Mouse (Mus musculus): Measurements from ENCODE around the gene Cplane1. TPM values are rescaled to one million over a fixed set of nuclear protein-coding genes. Genes with fewer than 3 reads are reported as not detected.
"Not testable (repeated sequence)": the region's sequence is repeated elsewhere in the genome, so short reads cannot be mapped to it uniquely, and the experiment has no call there.

The Cplane1 gene
- polyA plus RNA-seq, 2 experiments, result 0.54 to 0.70 TPM

DNA sequence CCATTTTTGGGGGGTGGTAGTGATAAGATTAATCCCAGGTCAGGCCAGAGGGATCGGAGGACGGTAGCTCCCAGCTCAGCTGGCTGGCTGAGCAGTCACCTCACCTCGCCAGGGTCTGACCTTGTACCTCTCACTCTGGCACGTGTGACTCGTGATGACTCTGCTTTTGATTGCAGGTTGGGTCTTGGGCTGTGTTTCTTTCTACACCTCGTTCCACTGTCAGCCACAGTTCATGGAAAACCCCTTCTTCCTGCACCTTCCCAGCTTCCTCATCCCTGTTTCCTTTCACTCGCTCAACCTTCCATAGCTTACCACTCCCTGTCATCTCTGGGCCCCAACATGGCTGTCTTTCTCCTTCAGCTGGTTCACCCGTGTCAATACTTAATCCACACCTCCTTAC is 103.0 kb downstream of the Cplane1 start:
- WGBS (ENCODE audit: insufficient replicate concordance), result 63% methylated on average over 8 of the region's 8 CpGs
- TF ChIP-seq EP300 (IDR thresholded peaks at IDR 0.05; ENCODE audit: low read depth) (no peak), CTCF (IDR thresholded peaks at IDR 0.05; ENCODE audit: low read depth) (no peak)
- DNase-seq (ENCODE audit: low read depth in 3 of 3, low spot score in 3 of 3), result no peak

DNA sequence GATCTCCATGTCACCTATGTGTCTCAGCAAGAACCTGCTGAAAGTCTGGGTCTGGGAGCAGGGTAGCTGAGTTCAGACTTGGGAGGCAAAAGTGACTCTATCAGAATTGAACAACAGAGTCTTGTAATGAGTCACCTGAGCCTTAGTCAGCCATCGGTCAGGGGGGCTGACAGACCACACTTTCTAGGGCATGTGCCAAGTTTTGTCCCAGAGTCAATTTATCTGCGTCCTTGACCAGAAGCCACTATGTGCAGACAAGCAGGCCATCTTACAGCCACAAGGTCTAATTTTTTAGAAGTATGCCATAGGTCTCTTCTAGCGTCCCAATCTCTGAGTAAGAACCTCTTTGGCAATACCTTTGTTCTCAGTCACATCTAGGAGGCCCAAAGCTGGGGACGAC is 109.0 kb downstream of the Cplane1 start:
- H3K36me3 ChIP-seq (replicated peaks; ENCODE audit: control insufficient read depth, insufficient read depth, low read depth), result not testable (repeated sequence)
- 79% methylated on average over 4 of the region's 4 CpGs for WGBS (ENCODE audit: insufficient replicate concordance)

More for the DNA sequence above, 103.0 kb downstream of the Cplane1 start:
- no peak overlapping the region for H3K9ac ChIP-seq (replicated peaks)
- H3K9me3 ChIP-seq (ENCODE audit: control insufficient read depth, low read length), result no peaks in the 10 kb centered on the region
- H3K36me3 ChIP-seq (replicated peaks; ENCODE audit: control insufficient read depth, insufficient read depth, low read depth), result no peaks in the 10 kb centered on the region
- no peak overlapping the region for H3K4me3 ChIP-seq (ENCODE audit: insufficient read depth in 1 of 2, low read depth in 2 of 2, low read length in 2 of 2)
- H3K4me1 ChIP-seq (replicated peaks; ENCODE audit: control insufficient read depth in 2 of 2, insufficient read depth in 2 of 2, low read length in 1 of 2), result no peaks in the 10 kb centered on the region
- no peak overlapping the region for H3K4me2 ChIP-seq (ENCODE audit: low read depth)
- ATAC-seq (ENCODE audit: insufficient read depth), result no peak
- H3K27ac ChIP-seq, result no peak overlapping the region
- no peaks in the 10 kb centered on the region for H3K27me3 ChIP-seq (ENCODE audit: control insufficient read depth, insufficient read depth, low read length)

DNA sequence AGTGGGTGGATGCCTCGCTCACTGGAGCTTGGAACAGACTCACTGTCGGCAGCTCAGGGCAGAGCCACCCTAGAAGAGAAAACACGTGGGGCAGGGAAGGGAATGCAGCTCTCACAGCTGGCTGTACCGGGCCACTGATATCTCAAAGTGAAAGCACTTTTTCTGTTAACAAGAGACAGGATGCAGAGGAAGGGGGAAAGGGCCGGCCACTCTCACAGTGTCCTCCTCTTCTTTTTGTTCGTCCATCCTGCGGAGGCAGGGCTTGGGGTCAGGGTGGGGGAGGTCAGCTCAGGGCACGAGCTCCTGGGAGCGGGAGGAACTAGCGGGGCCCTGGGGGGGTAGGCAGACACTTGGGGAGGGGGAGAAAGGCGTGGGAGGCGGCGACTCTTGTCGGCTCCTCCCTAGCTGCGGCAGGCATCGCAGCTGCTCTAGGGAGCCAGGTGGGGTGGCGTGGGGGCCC is 110.4 kb downstream of the Cplane1 start:
- DNase-seq (ENCODE audit: low read depth in 3 of 3, low spot score in 3 of 3) (no peak), ATAC-seq (ENCODE audit: insufficient read depth) (no peak)
- peak overlapping the region; percentile 3 to 28; a peak in 3 of 4 replicates for H3K4me3 ChIP-seq (ENCODE audit: insufficient read depth in 1 of 2, low read depth in 2 of 2, low read length in 2 of 2)
- H3K9ac ChIP-seq (replicated peaks), result no peak overlapping the region
- TF ChIP-seq CTCF (IDR thresholded peaks at IDR 0.05; ENCODE audit: low read depth) (no peak), EP300 (IDR thresholded peaks at IDR 0.05; ENCODE audit: low read depth) (no peak)
- WGBS (ENCODE audit: insufficient replicate concordance), result 37% methylated on average over 17 of the region's 17 CpGs
- no peaks in the 10 kb centered on the region for H3K36me3 ChIP-seq (replicated peaks; ENCODE audit: control insufficient read depth, insufficient read depth, low read depth)
- peak overlapping the region; percentile 61 for H3K4me2 ChIP-seq (ENCODE audit: low read depth)
- no peak overlapping the region for H3K27ac ChIP-seq
- H3K9me3 ChIP-seq (ENCODE audit: control insufficient read depth, low read length), result no peaks in the 10 kb centered on the region
- 0 out of 4 replicates have a peak, but pooled peaks cover 0 to 1% of the 10 kb centered on the region in 2 experiments for H3K4me1 ChIP-seq (replicated peaks; ENCODE audit: control insufficient read depth in 2 of 2, insufficient read depth in 2 of 2, low read length in 1 of 2)
- no peaks in the 10 kb centered on the region for H3K27me3 ChIP-seq (ENCODE audit: control insufficient read depth, insufficient read depth, low read length)

More for the DNA sequence above, 109.0 kb downstream of the Cplane1 start:
- not testable (repeated sequence) for H3K9ac ChIP-seq (replicated peaks); ATAC-seq (ENCODE audit: insufficient read depth); H3K27me3 ChIP-seq (ENCODE audit: control insufficient read depth, insufficient read depth, low read length); H3K4me1 ChIP-seq (replicated peaks; ENCODE audit: control insufficient read depth in 2 of 2, insufficient read depth in 2 of 2, low read length in 1 of 2); H3K27ac ChIP-seq; H3K4me3 ChIP-seq (ENCODE audit: insufficient read depth in 1 of 2, low read depth in 2 of 2, low read length in 2 of 2); H3K4me2 ChIP-seq (ENCODE audit: low read depth); DNase-seq (ENCODE audit: low read depth in 3 of 3, low spot score in 3 of 3); H3K9me3 ChIP-seq (ENCODE audit: control insufficient read depth, low read length)

DNA sequence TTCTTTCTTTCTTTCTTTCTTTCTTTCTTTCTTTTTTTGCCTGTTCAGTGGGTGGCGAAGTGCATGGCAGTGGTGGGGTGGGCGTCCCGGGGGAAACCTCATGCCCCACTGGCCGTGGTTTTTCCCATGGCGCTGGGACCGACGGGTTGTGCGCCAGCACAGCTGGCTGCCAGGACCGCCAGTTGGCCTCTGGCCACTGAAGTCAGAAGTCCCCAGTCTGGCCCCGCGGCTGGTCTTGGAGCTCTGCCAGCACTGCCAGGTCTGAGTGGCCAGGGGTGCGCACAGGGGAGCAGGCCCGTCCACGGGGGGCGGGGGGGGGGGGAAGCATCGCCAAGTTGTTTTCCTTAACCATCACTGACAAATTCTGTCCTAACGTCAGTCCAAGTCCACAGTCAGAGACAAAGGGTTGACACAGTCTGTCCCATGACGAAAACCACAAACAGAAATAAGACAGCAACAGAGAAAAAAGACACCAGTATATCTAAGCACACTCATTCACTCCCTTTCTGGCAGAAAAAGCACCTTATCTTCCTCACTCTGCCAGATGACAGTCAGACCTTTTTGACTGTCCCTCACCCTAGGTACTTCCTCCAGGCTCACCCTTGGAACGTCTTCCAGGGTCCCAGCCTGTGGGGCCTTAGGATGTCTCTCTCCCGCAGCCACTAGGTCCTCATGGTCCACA is 111.2 kb downstream of the Cplane1 start:
- Histone ChIP-seq H3K4me2 (ENCODE audit: low read depth) (peak overlapping the region; percentile 61), H3K27me3 (ENCODE audit: control insufficient read depth, insufficient read depth, low read length) (no peaks in the 10 kb centered on the region), H3K9me3 (ENCODE audit: control insufficient read depth, low read length) (no peaks in the 10 kb centered on the region), H3K36me3 (replicated peaks; ENCODE audit: control insufficient read depth, insufficient read depth, low read depth) (no peaks in the 10 kb centered on the region), H3K4me1 (replicated peaks; ENCODE audit: control insufficient read depth in 2 of 2, insufficient read depth in 2 of 2, low read length in 1 of 2) (0 out of 4 replicates have a peak, but pooled peaks cover 0 to 1% of the 10 kb centered on the region in 2 experiments), H3K9ac (replicated peaks) (no peak overlapping the region), H3K4me3 (ENCODE audit: insufficient read depth in 1 of 2, low read depth in 2 of 2, low read length in 2 of 2) (0 out of 4 replicates have a peak overlapping the region, but pooled peaks of 1 of the 2 experiments have one; percentile 18), H3K27ac (no peak overlapping the region)
- no peak for ATAC-seq (ENCODE audit: insufficient read depth)
- TF ChIP-seq EP300 (IDR thresholded peaks at IDR 0.05; ENCODE audit: low read depth) (no peak), CTCF (IDR thresholded peaks at IDR 0.05; ENCODE audit: low read depth) (no peak)
- WGBS (ENCODE audit: insufficient replicate concordance), result 52% methylated on average over 20 of the region's 20 CpGs
- DNase-seq (ENCODE audit: low read depth in 3 of 3, low spot score in 3 of 3), result no peak

DNA sequence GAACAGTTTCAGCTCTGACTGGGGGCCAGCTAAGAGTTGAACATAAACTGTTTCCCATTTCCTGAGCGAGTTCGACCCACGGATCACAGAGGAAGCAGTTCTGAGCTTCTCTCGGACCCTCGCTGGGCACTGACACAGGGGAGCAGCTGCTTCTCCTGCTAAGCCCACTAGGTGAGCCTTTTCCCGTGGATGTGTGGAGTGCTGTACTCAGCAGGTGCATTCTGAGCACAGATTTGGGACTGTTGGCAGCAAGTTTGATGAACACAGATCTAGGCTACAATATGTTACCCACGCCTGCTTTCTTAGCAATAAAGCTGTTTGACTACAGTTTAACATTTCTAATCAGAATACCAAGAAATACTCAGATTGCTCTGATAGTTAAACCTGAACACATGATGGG is 112.8 kb downstream of the Cplane1 start:
- ATAC-seq (ENCODE audit: insufficient read depth) (no peak), DNase-seq (ENCODE audit: low read depth in 3 of 3, low spot score in 3 of 3) (no peak)
- Histone ChIP-seq H3K4me1 (replicated peaks; ENCODE audit: control insufficient read depth in 2 of 2, insufficient read depth in 2 of 2, low read length in 1 of 2) (0 out of 4 replicates have a peak, but pooled peaks cover 0 to 1% of the 10 kb centered on the region in 2 experiments), H3K9ac (replicated peaks) (no peak overlapping the region), H3K27me3 (ENCODE audit: control insufficient read depth, insufficient read depth, low read length) (no peaks in the 10 kb centered on the region), H3K9me3 (ENCODE audit: control insufficient read depth, low read length) (no peaks in the 10 kb centered on the region), H3K36me3 (replicated peaks; ENCODE audit: control insufficient read depth, insufficient read depth, low read depth) (no peaks in the 10 kb centered on the region), H3K27ac (no peak overlapping the region), H3K4me3 (ENCODE audit: insufficient read depth in 1 of 2, low read depth in 2 of 2, low read length in 2 of 2) (no peak overlapping the region), H3K4me2 (ENCODE audit: low read depth) (no peak overlapping the region)
- 55% methylated on average over 7 of the region's 7 CpGs for WGBS (ENCODE audit: insufficient replicate concordance)
- TF ChIP-seq CTCF (IDR thresholded peaks at IDR 0.05; ENCODE audit: low read depth) (no peak), EP300 (IDR thresholded peaks at IDR 0.05; ENCODE audit: low read depth) (no peak)
